Mouse (Mus musculus) bone marrow macrophage, adult 2 months (primary cell): ENCODE data around the gene Csdc2. TPM values are rescaled to one million over a fixed set of nuclear protein-coding genes. Genes with fewer than 3 reads are reported as not detected.

Experiments used
- H3K27ac ChIP-seq: 2 replicates; pipeline ENCODE4 v1.5.1; 2012; ENCODE audit warnings: low read depth, low read length; ENCODE audit not compliant: insufficient read depth
- H3K4me1 ChIP-seq: 2 replicates; pipeline ENCODE4 v1.6.1; 2012; ENCODE audit warnings: low read length; ENCODE audit not compliant: control insufficient read depth, insufficient read depth
- H3K4me3 ChIP-seq: 2 replicates; pipeline ENCODE4 v1.5.1; 2012; ENCODE audit warnings: mild to moderate bottlenecking, low read length, moderate library complexity; ENCODE audit not compliant: insufficient read depth
- CTCF ChIP-seq: IDR thresholded peaks from 2 replicates; pipeline ENCODE4 v1.5.1; 2012; ENCODE audit warnings: low read depth, mild to moderate bottlenecking, low read length, moderate library complexity
- POLR2A ChIP-seq: IDR thresholded peaks from 2 replicates; pipeline ENCODE4 v1.6.1; 2012; ENCODE audit warnings: mild to moderate bottlenecking, low read depth, low read length, borderline replicate concordance
- polyA plus RNA-seq: library from polyadenylated mRNA; stranded (reverse); fragments of >200 nt; gene quantifications from 2 replicates; pipeline ENCODE4 v1.2.4, GENCODE M21; 2012; ENCODE audit not compliant: missing spikeins, insufficient read depth, insufficient read length

The Csdc2 gene
- polyA plus RNA-seq: 0.29 TPM in 1 of 2 replicates, not detected in the other

GRCm38 (mm10) chr15:81936679-81937078 lies at the start of gene Csdc2:
Gene Csdc2, plus strand, starts transcription at chr15:81936759.
- no peak within 1 kb of the TSS for H3K4me3 ChIP-seq
- H3K27ac ChIP-seq: no peak within 1 kb of the TSS
- TF ChIP-seq POLR2A (no peak), CTCF (no peak)
- H3K4me1 ChIP-seq: peaks cover 17% of the 10 kb centered on the region

- H3K27ac ChIP-seq: peak overlapping the region; percentile 25; the same call in 1 of the 2 replicates
- peaks cover 20% of the 10 kb centered on the region for H3K4me1 ChIP-seq
- TF ChIP-seq POLR2A: no peak
- no peak for TF ChIP-seq CTCF
- no peak overlapping the region for H3K4me3 ChIP-seq
Measured at GRCm38 (mm10) chr15:81886795-81887550, 49.6 kb upstream of the Csdc2 start.

- TF ChIP-seq POLR2A (no peak), CTCF (no peak)
- peaks cover 41% of the 10 kb centered on the region for H3K4me1 ChIP-seq
- no peak overlapping the region for H3K27ac ChIP-seq
- H3K4me3 ChIP-seq: no peak overlapping the region
Measured at GRCm38 (mm10) chr15:81889175-81889574, 47.4 kb upstream of the Csdc2 start.

- H3K4me1 ChIP-seq: peaks cover 35% of the 10 kb centered on the region
- H3K4me3 ChIP-seq: no peak overlapping the region
- no peak overlapping the region for H3K27ac ChIP-seq
- TF ChIP-seq POLR2A (no peak), CTCF (no peak)
Measured at GRCm38 (mm10) chr15:81891140-81891802, 45.3 kb upstream of the Csdc2 start.

- no peak overlapping the region for H3K4me3 ChIP-seq
- H3K4me1 ChIP-seq: peaks cover 29% of the 10 kb centered on the region
- TF ChIP-seq CTCF (no peak), POLR2A (no peak)
- H3K27ac ChIP-seq: no peak overlapping the region
Measured at GRCm38 (mm10) chr15:81891822-81892580, 44.6 kb upstream of the Csdc2 start.

GRCm38 (mm10) chr15:81894002-81894401 lies 42.6 kb upstream of the Csdc2 start:
- H3K4me3 ChIP-seq: no peak overlapping the region
- H3K27ac ChIP-seq: peak overlapping the region; percentile 13; the same call in 1 of the 2 replicates
- TF ChIP-seq CTCF (no peak), POLR2A (no peak)

GRCm38 (mm10) chr15:81896407-81896806 lies 40.2 kb upstream of the Csdc2 start:
- Histone ChIP-seq H3K4me3 (no peak overlapping the region), H3K4me1 (peaks cover 27% of the 10 kb centered on the region), H3K27ac (no peak overlapping the region)
- no peak for TF ChIP-seq CTCF
- no peak for TF ChIP-seq POLR2A

More at GRCm38 (mm10) chr15:81894002-81894401, 42.6 kb upstream of the Csdc2 start:
- H3K4me1 ChIP-seq: peaks cover 29% of the 10 kb centered on the region

GRCm38 (mm10) chr15:81897607-81898285 lies 38.8 kb upstream of the Csdc2 start:
- no peak for TF ChIP-seq CTCF
- H3K4me1 ChIP-seq: peaks cover 16% of the 10 kb centered on the region
- H3K4me3 ChIP-seq: no peak overlapping the region
- no peak overlapping the region for H3K27ac ChIP-seq

GRCm38 (mm10) chr15:81898751-81899150 lies 37.8 kb upstream of the Csdc2 start:
- Histone ChIP-seq H3K4me1 (peaks cover 7% of the 10 kb centered on the region), H3K4me3 (no peak overlapping the region), H3K27ac (no peak overlapping the region)
- TF ChIP-seq POLR2A (no peak), CTCF (no peak)
